Mouse (Mus musculus) neutrophil, adult 5-6 weeks (primary cell): Measurements from ENCODE around the gene 4933417A18Rik. TPM values are rescaled to one million over a fixed set of nuclear protein-coding genes. Genes with fewer than 3 reads are reported as not detected.
"Not testable (repeated sequence)": the region's sequence is repeated elsewhere in the genome, so short reads cannot be mapped to it uniquely, and the experiment has no call there.

Experiments
- ATAC-seq: fragments of 151-379, 151-347 bp; 2 replicates; pipeline ENCODE4 v1.8.0; 2017; ENCODE audit warnings: mild to moderate bottlenecking, moderate TSS enrichment; ENCODE audit not compliant: insufficient number of reproducible peaks, poor library complexity, low FRiP score, severe bottlenecking; ENCODE audit errors: extremely low read depth
- total RNA-seq: library from RNA; stranded (forward); fragments of 200-1000 nt; gene quantifications from 2 replicates; pipeline ENCODE4 v1.2.3, GENCODE M21; 2017

The 4933417A18Rik gene
- not detected in 2 replicates for total RNA-seq

- no peak for ATAC-seq
Measured at GRCm38 (mm10) chr13:34924210-34924609, at the start of gene 4933417A18Rik, which contains the start of gene Fam217a. Gene 4933417A18Rik (plus strand): TSS chr13:34924409. Gene Fam217a (minus strand): TSS chr13:34924310.

- ATAC-seq: not testable (repeated sequence)
Measured at GRCm38 (mm10) chr13:34874736-34875135, 49.5 kb upstream of the 4933417A18Rik start.

GRCm38 (mm10) chr13:34875166-34875710 is 49.0 kb upstream of the 4933417A18Rik start, which contains the start of gene Prpf4b:
Gene Prpf4b (plus strand): TSS chr13:34875302.
- ATAC-seq: peak; percentile 71

GRCm38 (mm10) chr13:34875741-34876445 is 48.3 kb upstream of the 4933417A18Rik start:
- ATAC-seq: peak; percentile 30; the same call in 1 of the 2 replicates

GRCm38 (mm10) chr13:34876481-34876880 is 47.7 kb upstream of the 4933417A18Rik start:
- no peak for ATAC-seq

GRCm38 (mm10) chr13:34892871-34893270 is 31.3 kb upstream of the 4933417A18Rik start:
- ATAC-seq: no peak

GRCm38 (mm10) chr13:34914614-34915013 is 9.6 kb upstream of the 4933417A18Rik start:
- ATAC-seq: no peak

GRCm38 (mm10) chr13:34916520-34917167 is 7.6 kb upstream of the 4933417A18Rik start:
- no peak for ATAC-seq

GRCm38 (mm10) chr13:34934931-34935644 is 10.9 kb downstream of the 4933417A18Rik start:
- ATAC-seq: no peak

- ATAC-seq: no peak
Measured at GRCm38 (mm10) chr13:34942370-34942769, 18.2 kb downstream of the 4933417A18Rik start.

- ATAC-seq: 0 out of 2 replicates have a peak, but pooled peaks have one; percentile 26
Measured at GRCm38 (mm10) chr13:34951437-34951836, 27.2 kb downstream of the 4933417A18Rik start.

- no peak for ATAC-seq
Measured at GRCm38 (mm10) chr13:34956901-34957300, 32.7 kb downstream of the 4933417A18Rik start.

GRCm38 (mm10) chr13:34958158-34958557 is 33.9 kb downstream of the 4933417A18Rik start:
- not testable (repeated sequence) for ATAC-seq

- no peak for ATAC-seq
Measured at GRCm38 (mm10) chr13:34960996-34961770, 37.0 kb downstream of the 4933417A18Rik start.

GRCm38 (mm10) chr13:34963511-34964397 is 39.5 kb downstream of the 4933417A18Rik start, which contains the start of gene Eci3:
Gene Eci3 (minus strand): TSS chr13:34963810.
- ATAC-seq: no peak

GRCm38 (mm10) chr13:34964419-34964818 is 40.2 kb downstream of the 4933417A18Rik start:
- no peak for ATAC-seq

GRCm38 (mm10) chr13:34964866-34965265 is 40.7 kb downstream of the 4933417A18Rik start:
- no peak for ATAC-seq
